Mouse (Mus musculus): ENCODE measurements around the gene Mettl7a3.
"Not testable (repeated sequence)": the region's sequence is repeated elsewhere in the genome, so short reads cannot be mapped to it uniquely, and the experiment has no call there.

GRCm38 (mm10) chr15:100341314-100341980, 6.7 kb downstream of the Mettl7a3 start:
- not testable (repeated sequence) for TF ChIP-seq CTCF (IDR thresholded peaks at IDR 0.05); POLR2A (IDR thresholded peaks at IDR 0.05; ENCODE audit: insufficient read depth, low read depth, low read length); EP300 (IDR thresholded peaks at IDR 0.05; ENCODE audit: insufficient read depth, low read depth, low read length)

All from heart, adult 2 months (tissue).